Mouse (Mus musculus) heart, postnatal 0 days (tissue): ENCODE data around the gene Kmt2c.

Source experiments
- CTCF ChIP-seq: IDR thresholded peaks from 2 replicates; pipeline ENCODE4 v1.5.1; 2016; ENCODE audit warnings: antibody characterized with exemption, control low read depth, low read depth
- EP300 ChIP-seq: IDR thresholded peaks from 2 replicates; pipeline ENCODE4 v1.6.1; 2016; ENCODE audit warnings: antibody characterized with exemption, low read depth

DNA sequence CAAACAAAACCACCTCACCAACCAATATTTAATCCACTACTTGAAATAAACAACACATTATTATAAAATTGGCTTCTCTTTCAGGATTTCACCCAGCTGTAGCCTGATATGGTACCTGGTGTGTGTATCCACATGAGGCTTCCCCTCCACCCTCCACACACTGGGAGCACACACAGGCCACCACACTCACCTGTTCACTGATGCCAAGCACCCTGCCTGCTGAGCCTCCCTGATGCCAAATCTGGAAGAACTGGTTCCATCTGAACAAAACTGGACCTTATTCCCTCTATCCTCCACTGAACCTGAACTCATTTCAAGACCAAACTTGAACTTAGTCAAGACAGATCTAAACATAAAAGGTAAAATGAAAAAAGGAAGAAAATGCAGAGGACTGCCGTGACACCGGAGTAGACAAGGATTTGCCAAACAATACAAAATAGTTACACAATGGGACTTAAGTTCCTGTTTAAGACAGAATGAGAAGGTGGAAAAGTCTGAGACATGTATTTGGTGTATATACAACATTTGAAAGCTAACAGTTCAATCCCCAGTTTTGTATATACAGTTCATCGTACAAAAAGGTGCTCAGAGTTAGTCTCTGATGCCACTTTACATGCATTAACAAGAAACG is 230.2 kb downstream of the Kmt2c start:
- TF ChIP-seq CTCF (no peak), EP300 (no peak)
